Mouse (Mus musculus) lung, postnatal 25 days (tissue): ENCODE data around the gene Luc7l3.
"Not testable (repeated sequence)": the region's sequence is repeated elsewhere in the genome, so short reads cannot be mapped to it uniquely, and the experiment has no call there.

ENCODE experiments used
- DNase-seq: peaks from one replicate; pipeline ENCODE4 v3.0.0; 2022; ENCODE audit warnings: low spot score

Luc7l3 gene

DNA sequence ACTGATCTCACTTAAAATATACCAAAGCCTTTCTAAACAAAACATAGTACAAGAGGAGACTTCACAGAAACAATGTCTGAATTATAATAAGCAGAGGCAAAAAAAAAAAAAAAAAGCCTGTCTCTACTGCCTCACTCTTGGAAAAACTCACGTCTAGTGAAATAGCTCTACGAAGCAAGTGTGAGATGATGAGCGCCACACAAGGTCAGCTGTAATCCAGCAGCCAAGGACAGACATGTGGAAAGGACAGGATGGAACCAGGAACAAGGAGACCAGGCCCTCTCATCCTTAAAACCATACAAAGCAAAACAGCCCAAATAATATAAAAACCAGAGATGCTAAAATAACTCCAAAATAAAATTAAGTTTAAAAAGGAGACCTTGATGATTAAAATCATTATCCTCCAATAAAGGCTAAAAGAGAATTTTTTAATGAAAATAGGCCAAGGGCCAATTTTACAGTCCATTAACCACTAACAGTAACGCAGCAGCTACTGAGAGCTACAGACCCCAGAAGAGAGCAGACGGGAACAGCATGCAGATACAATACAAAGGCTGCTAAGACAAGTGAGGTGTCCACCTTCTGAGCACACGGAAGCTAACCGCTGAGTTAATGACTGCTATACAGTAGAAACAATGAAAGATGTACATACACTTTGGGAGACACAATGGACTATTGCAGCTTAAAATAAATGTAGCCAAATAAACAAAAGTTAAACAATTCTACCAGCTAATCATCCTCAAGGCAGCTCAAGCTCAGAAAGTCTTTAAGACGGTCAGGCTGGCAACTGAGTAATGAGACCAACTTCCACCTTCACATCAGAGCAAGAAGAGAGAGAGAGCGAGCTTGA lies 26.6 kb downstream of the Luc7l3 start:
- DNase-seq, result no peak

GRCm38 (mm10) chr11:94290062-94290740 lies 31.6 kb downstream of the Luc7l3 start:
- DNase-seq, result no peak

DNA sequence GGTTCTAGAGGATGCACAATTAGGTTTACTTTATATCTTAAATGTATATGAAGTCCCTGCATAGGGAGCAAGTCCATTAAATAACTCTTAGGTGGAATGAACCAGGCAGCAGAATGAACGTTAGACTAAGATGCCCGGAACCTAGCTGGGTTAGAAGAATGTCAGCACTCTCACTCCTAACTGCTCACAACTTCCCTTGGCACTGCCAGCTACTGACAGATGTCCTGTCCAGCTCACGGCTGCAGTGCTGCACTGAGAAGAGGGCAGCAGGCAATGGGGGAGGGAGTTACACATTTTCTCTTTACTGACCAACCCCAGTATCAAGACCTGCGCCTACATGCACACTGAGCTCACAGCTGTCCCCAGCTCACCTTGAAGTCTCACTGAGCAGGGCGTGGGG lies 34.7 kb downstream of the Luc7l3 start:
- DNase-seq, result no peak

- peak; percentile 83 for DNase-seq
Observed at GRCm38 (mm10) chr11:94285886-94286574, 35.8 kb downstream of the Luc7l3 start.

DNA sequence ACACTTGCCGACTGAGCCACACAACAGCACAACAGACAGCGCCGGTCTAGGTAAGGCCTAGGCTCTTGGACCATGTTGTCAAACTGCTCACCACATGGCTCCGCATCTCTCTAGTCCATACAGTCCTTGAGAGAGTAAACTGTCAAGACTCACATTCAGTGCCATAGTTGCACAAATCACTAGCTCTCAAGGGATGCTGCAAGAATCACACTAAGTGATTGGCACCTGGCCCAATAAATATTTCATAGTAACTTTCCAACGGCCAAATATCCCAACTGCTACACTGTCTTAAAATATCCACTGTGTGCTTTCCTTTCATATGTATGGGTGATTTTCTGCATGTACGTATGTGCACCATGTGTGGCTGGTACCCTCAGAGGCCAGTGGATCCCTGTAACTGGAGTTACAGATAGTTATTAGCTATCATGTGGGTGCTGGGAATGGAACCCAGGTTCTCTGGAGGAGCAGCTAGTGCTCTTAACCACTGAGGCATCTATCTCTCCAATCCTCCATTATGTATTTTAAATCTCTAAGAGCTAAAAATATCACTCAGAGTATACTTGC lies 38.2 kb downstream of the Luc7l3 start:
- no peak for DNase-seq

GRCm38 (mm10) chr11:94282291-94282690 lies 39.5 kb downstream of the Luc7l3 start:
- DNase-seq, result no peak

- no peak for DNase-seq
Observed at GRCm38 (mm10) chr11:94281199-94282181, 40.3 kb downstream of the Luc7l3 start, which contains the start of gene Gm21885. TSS of gene Gm21885 (plus strand) at chr11:94281873.

GRCm38 (mm10) chr11:94276869-94277337 lies 44.9 kb downstream of the Luc7l3 start:
- DNase-seq, result peak; percentile 90

DNA sequence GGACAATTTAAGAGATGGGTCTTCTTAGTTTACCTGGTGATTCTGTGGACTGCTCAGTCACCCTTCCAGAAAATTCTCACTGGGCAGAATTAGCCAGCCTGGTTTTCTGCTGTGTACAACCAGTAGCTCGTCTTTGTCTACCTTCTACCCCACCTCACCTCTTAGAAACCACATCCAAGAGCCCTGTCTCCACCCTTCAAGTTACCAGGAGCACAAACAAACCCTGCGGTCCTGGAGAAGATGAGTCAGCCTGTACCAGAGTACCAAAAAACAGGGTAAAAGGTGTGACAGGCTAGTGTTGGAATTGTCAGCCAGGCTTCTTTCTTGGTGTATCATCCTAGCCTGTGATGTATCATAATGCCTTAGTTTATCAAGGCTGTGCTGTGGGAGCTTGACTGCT lies 46.1 kb downstream of the Luc7l3 start:
- DNase-seq, result no peak

DNA sequence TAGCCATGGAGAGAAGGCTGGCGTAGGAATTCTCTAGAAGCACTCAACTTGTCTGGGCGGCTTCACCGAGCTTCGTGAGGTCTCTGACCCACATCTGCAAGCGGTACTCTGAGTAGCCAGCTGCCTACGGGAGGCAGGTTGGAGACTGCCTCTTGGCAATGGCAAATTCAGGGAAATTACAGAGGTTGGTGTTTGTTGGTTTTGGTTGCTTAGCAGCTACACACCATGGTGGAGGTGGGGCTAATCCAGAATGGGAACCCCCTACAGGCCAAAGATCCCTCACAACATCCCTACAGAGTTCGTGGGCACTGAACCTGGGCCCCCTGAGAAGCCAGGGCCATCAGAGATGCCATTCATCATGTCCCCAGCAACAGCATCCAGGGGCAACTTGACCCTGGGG lies 46.6 kb downstream of the Luc7l3 start:
- no peak for DNase-seq

- no peak for DNase-seq
Observed at GRCm38 (mm10) chr11:94274206-94274867, 47.5 kb downstream of the Luc7l3 start.

GRCm38 (mm10) chr11:94272960-94273927 lies 48.5 kb downstream of the Luc7l3 start:
- no peak for DNase-seq

- no peak for DNase-seq
Observed at GRCm38 (mm10) chr11:94271015-94271414, 50.8 kb downstream of the Luc7l3 start.

- no peak for DNase-seq
Observed at GRCm38 (mm10) chr11:94269906-94270305, 51.9 kb downstream of the Luc7l3 start.

DNA sequence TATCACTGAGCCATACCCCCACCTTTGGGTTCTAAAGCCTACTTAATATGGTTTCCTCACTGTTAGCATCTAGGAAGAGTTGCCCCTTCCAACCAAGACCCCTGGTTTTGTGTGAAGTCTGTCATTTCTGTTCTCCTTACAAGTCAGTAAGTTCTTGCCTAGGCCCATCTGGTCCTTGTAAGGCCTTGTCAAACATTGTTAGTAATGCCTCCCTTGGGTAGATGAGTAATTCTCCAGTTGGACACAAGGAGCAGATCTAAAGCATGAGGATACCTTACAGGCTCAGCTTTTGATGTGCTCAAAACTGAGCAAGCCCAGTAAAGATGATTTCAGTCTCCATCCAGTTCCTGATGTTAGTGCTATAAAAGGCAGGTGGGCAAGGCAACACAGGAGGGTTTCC lies 53.0 kb downstream of the Luc7l3 start:
- no peak for DNase-seq

- not testable (repeated sequence) for DNase-seq
Observed at GRCm38 (mm10) chr11:94266155-94266554, 55.6 kb downstream of the Luc7l3 start.

GRCm38 (mm10) chr11:94265134-94265785 lies 56.5 kb downstream of the Luc7l3 start:
- DNase-seq, result peak; percentile 69

- DNase-seq, result no peak
Observed at GRCm38 (mm10) chr11:94261585-94262370, 60.0 kb downstream of the Luc7l3 start.
